Mouse (Mus musculus): ENCODE data around the gene Apol6. TPM values are rescaled to one million over a fixed set of nuclear protein-coding genes. Genes with fewer than 3 reads are reported as not detected.

Gene Apol6
- polyA plus RNA-seq, 1 experiment from 2014 or later, result not detected

GRCm38 (mm10) chr15:77104349-77105158, 60.0 kb downstream of the Apol6 start:
- no peak for DNase-seq (ENCODE audit: low spot score, missing footprints)
- no peak overlapping the region for H3K9ac ChIP-seq (ENCODE audit: low read length)
- no peak overlapping the region for H3K4me3 ChIP-seq (ENCODE audit: low read depth, low read length)
- no peak overlapping the region for H3K4me2 ChIP-seq
- no peak for ATAC-seq (ENCODE audit: low FRiP score)
- no peaks in the 10 kb centered on the region for H3K9me3 ChIP-seq (ENCODE audit: control insufficient read depth, low read length)
- peak overlapping the region; percentile 25; the same call in 1 of the 2 replicates for H3K27ac ChIP-seq (ENCODE audit: low read depth, low read length)
- no peaks in the 10 kb centered on the region for H3K27me3 ChIP-seq (ENCODE audit: control insufficient read depth, insufficient read depth, low read length)
- H3K4me1 ChIP-seq (ENCODE audit: control insufficient read depth, insufficient read depth, low read length), result no peaks in the 10 kb centered on the region
- H3K36me3 ChIP-seq (ENCODE audit: control insufficient read depth, insufficient read depth, low read length), result no peaks in the 10 kb centered on the region; the same call in 1 of the 2 replicates
- WGBS, result 82% methylated on average over 10 of the region's 10 CpGs

GRCm38 (mm10) chr15:77105273-77105672, 60.7 kb downstream of the Apol6 start:
- Histone ChIP-seq H3K9me3 (ENCODE audit: control insufficient read depth, low read length) (no peaks in the 10 kb centered on the region), H3K4me3 (ENCODE audit: low read depth, low read length) (no peak overlapping the region), H3K4me1 (ENCODE audit: control insufficient read depth, insufficient read depth, low read length) (no peaks in the 10 kb centered on the region), H3K36me3 (ENCODE audit: control insufficient read depth, insufficient read depth, low read length) (no peaks in the 10 kb centered on the region; the same call in 1 of the 2 replicates), H3K27me3 (ENCODE audit: control insufficient read depth, insufficient read depth, low read length) (no peaks in the 10 kb centered on the region), H3K9ac (ENCODE audit: low read length) (no peak overlapping the region), H3K27ac (ENCODE audit: low read depth, low read length) (no peak overlapping the region), H3K4me2 (no peak overlapping the region)
- 95% methylated on average over 10 of the region's 10 CpGs for WGBS
- ATAC-seq (ENCODE audit: low FRiP score) (no peak), DNase-seq (ENCODE audit: low spot score, missing footprints) (no peak)

Other genes with a start within 250 kb of the Apol6 start
- 30.6 and 31.9 TPM in 2 replicates for gene Zfp251, start 173.3 kb upstream of the Apol6 start, polyA plus RNA-seq (2014; fragmentation: Nextera tagmentation; extraction: Ambion mirVana)
- gene Zfp7, start 165.5 kb upstream of the Apol6 start, polyA plus RNA-seq (2014; fragmentation: Nextera tagmentation; extraction: Ambion mirVana), result 11.7 and 13.0 TPM in 2 replicates
- 0.46 and 0.65 TPM in 2 replicates for gene Gm49527, start 165.4 kb upstream of the Apol6 start, polyA plus RNA-seq (2014; fragmentation: Nextera tagmentation; extraction: Ambion mirVana)
- 26.5 and 28.6 TPM in 2 replicates for gene Zfp647, start 119.3 kb upstream of the Apol6 start, polyA plus RNA-seq (2014; fragmentation: Nextera tagmentation; extraction: Ambion mirVana)
- 59.2 and 72.4 TPM in 2 replicates for gene 1110038F14Rik, start 96.2 kb upstream of the Apol6 start, polyA plus RNA-seq (2014; fragmentation: Nextera tagmentation; extraction: Ambion mirVana)
- gene Mb, start 5.9 kb downstream of the Apol6 start, polyA plus RNA-seq (2014; fragmentation: Nextera tagmentation; extraction: Ambion mirVana), result not detected in 2 replicates